Mouse (Mus musculus) telencephalon, adult 2 months (tissue): ENCODE measurements around the gene Lypd4.

Source experiments
- DNase-seq: peaks from one replicate; pipeline ENCODE4 v3.0.0-alpha.2; 2011; ENCODE audit warnings: low read depth, low spot score

The Lypd4 gene

GRCm38 (mm10) chr7:24889431-24890220 lies 19.9 kb upstream of the Lypd4 start:
- no peak for DNase-seq

- no peak for DNase-seq
Observed at GRCm38 (mm10) chr7:24887096-24887495, 17.4 kb upstream of the Lypd4 start.

DNA sequence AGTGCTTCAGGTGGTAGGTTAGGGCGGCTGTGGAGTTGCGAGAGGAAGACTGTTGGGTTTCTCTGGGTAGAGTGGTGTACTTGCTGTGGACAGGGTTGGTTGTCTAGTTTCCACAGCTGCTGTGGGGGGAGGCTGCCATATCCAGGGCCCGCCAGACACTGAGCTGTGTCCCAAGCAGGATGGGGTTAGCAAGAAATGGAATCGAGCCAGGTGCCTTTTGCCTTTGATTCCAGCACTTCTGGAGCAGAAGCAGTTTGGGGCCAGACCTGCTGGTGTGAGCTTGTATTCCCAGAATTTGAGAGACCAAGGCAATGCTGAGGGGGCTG lies 16.5 kb upstream of the Lypd4 start:
- DNase-seq, result no peak

- DNase-seq, result no peak
Observed at GRCm38 (mm10) chr7:24885468-24886307, 15.9 kb upstream of the Lypd4 start.

DNA sequence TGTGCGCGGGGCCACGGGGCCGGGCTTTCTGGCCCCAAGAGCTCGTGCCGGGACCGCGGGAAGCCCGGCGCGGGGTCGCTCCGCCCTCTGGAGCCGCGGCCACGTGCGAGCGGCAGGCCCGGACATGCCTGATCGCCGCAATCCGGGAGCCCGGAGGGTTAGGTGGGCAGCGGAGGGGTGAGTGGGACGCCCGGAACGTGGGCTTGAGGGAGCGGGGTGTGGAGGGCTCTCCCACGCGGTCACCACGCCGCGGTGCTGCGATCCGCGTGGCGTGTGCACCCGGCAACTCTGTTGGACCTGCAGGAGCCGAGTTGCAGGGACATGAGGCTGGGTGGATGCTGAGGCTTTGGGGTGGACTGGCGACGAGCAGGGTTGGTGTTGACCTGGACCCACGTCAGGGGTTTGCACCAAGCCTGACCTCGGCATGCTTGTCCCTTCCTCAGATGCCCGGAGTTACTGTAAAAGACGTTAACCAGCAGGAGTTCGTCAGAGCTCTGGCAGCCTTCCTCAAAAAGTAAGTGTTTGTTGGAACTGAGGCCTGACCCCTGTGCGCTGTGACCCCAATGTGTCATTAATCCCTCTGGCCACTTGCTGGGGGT lies 15.1 kb upstream of the Lypd4 start:
- no peak for DNase-seq

DNA sequence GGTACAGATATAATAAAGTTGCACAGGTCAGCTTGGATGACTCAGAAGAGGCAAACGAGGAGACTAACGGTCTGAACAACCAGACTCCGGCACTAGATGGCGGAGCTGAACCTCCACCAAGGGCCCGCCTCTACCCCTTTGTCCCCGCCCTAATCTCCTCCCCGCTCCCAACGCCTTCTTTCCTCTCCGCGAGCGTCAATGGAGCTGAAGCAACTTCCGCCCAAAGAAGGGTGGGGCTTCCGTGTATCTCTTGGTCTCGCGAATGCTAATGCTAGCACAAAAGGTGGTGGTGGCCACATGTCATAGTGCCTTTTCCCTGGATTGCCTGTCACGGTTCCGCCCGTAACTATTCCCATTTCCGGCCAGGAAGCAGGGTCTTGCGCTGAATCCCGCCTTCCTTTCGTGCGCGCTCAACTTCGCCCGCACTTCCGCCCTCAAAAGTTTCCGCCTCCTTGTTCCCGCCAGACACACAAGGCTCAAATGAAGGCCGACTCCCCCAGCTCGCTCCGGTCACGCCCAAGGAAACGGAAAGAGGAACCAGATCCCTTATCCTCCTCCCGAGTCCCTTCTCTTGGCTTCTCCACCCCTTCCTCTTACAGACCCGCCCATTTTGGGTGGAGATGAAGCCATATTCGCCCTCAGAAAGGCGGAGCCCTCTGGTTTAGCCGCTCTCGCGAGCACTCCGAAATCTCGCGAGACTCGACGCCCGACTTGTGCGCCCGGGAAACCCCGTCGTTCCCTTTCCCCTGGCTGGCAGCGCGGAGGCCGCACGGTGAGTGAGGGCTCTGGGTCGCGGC lies 14.4 kb upstream of the Lypd4 start, which contains the start of gene Rps19:
TSS of gene Rps19 (plus strand) at position 476 of the 797 bp plus-strand sequence.
- peak; percentile 99 for DNase-seq

DNA sequence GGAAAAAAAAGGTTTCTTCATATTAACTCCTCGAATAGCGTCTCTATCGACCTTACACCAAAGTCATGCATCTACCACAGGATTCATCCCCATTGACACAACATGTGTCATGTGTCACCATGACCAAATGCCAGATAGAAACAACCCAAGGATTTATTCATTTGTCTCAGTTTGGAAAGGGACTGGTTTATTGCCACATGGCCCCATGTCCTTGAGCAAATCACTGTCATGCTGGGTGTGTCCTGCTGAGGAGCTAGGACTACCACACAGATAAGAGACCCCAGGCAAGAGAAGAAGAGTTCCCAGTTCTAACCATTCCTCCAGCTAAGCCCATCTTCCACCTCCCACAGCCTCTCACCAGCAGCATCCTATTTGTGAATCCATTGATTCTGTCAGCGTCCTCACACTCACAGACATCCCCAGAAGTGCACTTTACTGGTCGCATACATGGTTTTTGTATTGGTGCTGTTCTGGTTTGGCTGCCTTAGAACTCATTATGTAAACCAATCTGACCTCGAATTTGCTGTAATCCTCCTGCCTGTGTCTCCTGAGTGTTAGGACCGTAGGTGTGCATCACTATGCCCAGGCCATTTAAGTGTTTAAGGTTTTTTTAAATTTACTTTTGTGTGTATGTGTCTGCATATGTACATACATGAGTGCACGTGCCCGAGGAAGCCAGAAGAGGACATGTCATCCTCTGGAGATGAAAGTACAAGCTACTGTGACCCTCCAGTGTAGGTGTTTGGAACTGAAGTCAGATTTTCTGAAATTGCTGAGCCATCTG lies 12.9 kb upstream of the Lypd4 start:
- no peak for DNase-seq

- no peak for DNase-seq
Observed at GRCm38 (mm10) chr7:24879620-24880019, 9.9 kb upstream of the Lypd4 start.

DNA sequence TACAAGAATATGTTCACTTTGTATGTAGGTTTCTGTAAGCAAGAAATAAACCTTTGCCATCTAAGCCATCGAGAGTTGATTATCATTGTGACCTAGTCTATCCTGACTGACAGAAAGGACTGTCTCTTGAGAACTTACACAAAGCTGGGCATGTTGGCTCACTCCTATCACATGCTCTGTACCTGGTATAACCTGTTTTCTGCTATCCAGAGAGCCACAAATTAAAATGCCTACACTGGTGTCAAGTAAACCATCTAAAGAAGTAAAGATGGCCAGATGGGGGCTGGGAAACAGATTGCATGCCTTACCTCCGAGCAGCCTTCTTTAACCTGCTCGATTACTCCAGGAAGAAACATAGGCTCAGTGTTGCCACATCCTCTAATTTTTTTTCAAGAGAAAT lies 7.8 kb upstream of the Lypd4 start:
- no peak for DNase-seq

DNA sequence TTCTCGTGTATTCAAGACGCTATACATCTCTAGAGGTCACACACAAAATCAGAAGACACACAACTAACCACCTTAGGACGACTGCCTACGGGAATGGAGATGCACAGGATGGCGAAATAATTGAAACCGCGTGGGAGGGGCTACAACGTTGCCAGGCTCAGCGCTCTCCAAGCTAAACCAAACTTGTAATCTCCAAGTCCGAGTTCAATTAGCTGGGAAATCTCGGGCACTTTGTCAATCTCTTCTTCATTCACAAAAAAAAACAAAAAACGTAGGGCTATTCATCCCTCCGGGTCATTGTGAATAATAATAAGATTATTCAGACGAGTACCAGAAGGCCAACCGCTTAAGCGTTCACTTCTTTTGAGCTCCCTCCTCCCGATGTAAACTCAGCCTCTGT lies 661 bp downstream of the Lypd4 start:
- no peak for DNase-seq

DNA sequence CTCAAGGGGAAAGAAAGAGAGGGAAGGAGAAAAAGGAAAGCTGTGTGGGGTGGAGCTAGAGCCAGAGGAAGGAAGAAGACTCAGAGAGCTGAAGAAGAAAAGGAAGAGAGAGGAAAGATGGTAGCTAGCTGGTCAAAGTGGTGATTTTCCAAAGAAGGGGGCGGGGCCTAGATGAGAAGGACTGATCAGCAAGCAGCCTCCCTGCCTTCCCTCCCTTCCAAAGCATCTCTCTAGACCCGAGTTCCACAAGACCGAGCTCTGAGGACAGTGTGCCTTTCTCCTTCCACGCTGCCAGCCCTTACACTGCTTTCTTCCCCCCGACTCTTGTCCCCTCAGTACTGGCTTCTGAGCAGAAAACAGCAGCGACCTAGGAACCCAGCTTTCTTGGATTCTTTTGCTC lies 5.6 kb downstream of the Lypd4 start:
- DNase-seq, result no peak

- DNase-seq, result no peak
Observed at GRCm38 (mm10) chr7:24862853-24863252, 6.9 kb downstream of the Lypd4 start.

DNA sequence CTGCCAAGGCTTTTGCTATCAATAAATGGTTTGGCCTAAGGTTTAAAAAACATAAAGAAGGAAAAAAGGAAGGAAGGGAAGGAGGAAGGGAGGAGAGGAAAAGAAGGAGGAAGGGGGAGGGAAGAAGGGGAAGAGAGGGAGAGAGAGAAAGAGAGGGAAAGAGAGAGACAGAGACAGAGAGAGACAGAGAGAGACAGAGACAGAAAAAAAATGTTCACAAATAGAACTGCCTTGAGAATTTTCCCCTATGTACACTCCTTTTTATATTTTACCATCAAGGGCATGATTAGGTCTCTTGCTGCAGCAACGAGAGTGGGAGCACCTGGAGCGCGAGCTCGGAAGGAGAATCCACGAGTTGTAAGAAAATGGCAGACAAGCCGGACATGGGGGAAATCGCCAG lies 7.8 kb downstream of the Lypd4 start, which contains the start of gene Gm9844:
TSS of gene Gm9844 (plus strand) at position 301 of the 400 bp plus-strand sequence.
- no peak for DNase-seq

GRCm38 (mm10) chr7:24859234-24859633 lies 10.5 kb downstream of the Lypd4 start:
- no peak for DNase-seq

- no peak for DNase-seq
Observed at GRCm38 (mm10) chr7:24856460-24857120, 13.2 kb downstream of the Lypd4 start.

- DNase-seq, result no peak
Observed at GRCm38 (mm10) chr7:24853695-24854094, 16.0 kb downstream of the Lypd4 start.

GRCm38 (mm10) chr7:24853233-24853563 lies 16.5 kb downstream of the Lypd4 start:
- DNase-seq, result no peak

DNA sequence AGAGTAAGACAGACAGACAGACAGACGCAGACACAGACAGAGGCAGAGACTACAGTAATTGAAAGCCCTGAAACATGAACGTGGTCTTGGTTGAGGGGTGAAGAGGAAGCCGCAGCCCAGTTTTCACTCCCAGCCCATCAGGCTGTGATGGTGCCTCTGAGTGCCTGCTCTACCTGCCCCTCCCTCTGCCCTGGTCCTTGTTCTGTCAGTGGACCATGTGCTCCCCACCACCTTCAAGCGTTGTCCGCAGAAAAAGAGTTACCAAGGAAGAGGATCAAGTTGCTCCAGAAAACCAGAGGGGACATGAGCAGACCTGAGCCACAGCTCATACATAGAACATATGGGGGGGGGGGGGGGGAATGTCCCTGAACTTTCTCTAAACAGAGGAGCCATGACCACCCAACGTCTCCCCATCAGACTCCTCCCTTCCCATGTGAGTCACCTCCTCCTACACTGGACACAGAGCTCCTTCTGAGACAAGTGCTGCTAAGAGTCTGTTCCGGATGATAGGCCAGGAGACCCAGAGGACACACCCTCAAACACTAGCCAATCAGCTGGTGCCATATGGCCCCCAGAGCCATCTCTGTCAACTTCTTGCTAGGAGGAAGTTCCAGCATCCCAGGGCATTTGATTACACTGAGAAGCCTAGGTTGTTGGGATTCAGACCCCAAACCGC lies 17.0 kb downstream of the Lypd4 start:
- no peak for DNase-seq

- no peak for DNase-seq
Observed at GRCm38 (mm10) chr7:24851596-24852325, 18.0 kb downstream of the Lypd4 start.
